In the genomic region with DNA sequence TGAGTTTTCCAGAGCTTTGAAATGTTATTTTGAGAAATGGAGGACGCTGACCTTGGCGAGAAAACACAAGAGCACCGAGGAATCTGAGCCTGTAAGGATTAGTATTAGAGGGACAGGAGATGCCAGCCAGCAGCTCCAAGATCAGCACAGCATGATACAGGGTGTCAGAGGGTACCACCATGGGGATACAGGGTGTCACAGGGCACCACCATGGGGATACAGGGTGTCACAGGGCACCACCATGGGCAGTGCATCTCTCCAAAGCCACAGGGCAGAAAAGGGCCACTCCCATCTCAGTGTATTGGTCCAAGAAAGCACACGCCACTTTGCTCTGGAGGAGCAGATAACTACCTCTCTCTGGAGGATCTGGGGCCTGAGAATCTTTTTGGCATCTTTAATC, we compare ENCODE assay signal across 23 mouse cellular contexts. TPM values are rescaled to one million over a fixed set of nuclear protein-coding genes. Genes with fewer than 3 reads are reported as not detected.
DNase-seq lines count a peak whose midpoint lies in the region; ATAC-seq and TF ChIP-seq lines count a peak whose summit lies in the region.
"Had no signal": no experiment of that assay in that cellular context is flagged by ENCODE, and none has a peak within 500 bp of the region (broad histone marks: within the 10 kb centered on the region; RNA-seq: fewer than 3 reads in every experiment).

No protein-coding gene starts in this region.

- H3K36me3 ChIP-seq in heart, embryonic 14.5 days (ENCODE audit: control insufficient read depth, insufficient read depth, low read length): no peaks in the 10 kb centered on the region
- no peaks in the 10 kb centered on the region for H3K36me3 ChIP-seq in kidney, embryonic 14.5 days (ENCODE audit: control insufficient read depth, insufficient read depth, low read length)
- H3K36me3 ChIP-seq: embryonic facial prominence, embryonic 10.5 days; forebrain, embryonic 15.5 days; hindbrain, embryonic 10.5 days; intestine, embryonic 15.5 days; midbrain, embryonic 10.5 days had no signal

- no peak for ATAC-seq in heart, embryonic 14.5 days (ENCODE audit: insufficient number of reproducible peaks, insufficient read depth, low FRiP score, low read depth)
- ATAC-seq in monocyte, adult 5-6 weeks (replicated peaks; ENCODE audit: insufficient number of reproducible peaks, low FRiP score, low TSS enrichment, poor library complexity, severe bottlenecking): 0 out of 2 replicates have a peak, but pooled peaks have one; percentile 22
- no peak for ATAC-seq in kidney, embryonic 14.5 days (ENCODE audit: low FRiP score, low TSS enrichment)
- ATAC-seq: forebrain, embryonic 15.5 days; hindbrain, embryonic 16.5 days; intestine, embryonic 15.5 days had no signal

- peaks cover 8 to 27% of the 10 kb centered on the region in 2 experiments for H3K4me1 ChIP-seq in heart, embryonic 14.5 days (ENCODE audit: control insufficient read depth in 2 of 2, insufficient read depth in 2 of 2, low read length in 2 of 2)
- H3K4me1 ChIP-seq in cortical plate, adult 2 months (ENCODE audit: control insufficient read depth, insufficient read depth, low read length): no peaks in the 10 kb centered on the region; the same call in 1 of the 2 replicates
- H3K4me1 ChIP-seq in kidney, embryonic 14.5 days (ENCODE audit: control insufficient read depth, insufficient read depth, low read length): no peaks in the 10 kb centered on the region
- H3K4me1 ChIP-seq: hindbrain, embryonic 10.5 days; intestine, embryonic 15.5 days; midbrain, embryonic 10.5 days had no signal

- TF ChIP-seq POLR2A in cortical plate, adult 2 months (IDR thresholded peaks at IDR 0.05; ENCODE audit: extremely low read depth, insufficient read depth, low read length): no peak

- H3K27me3 ChIP-seq in heart, embryonic 14.5 days (ENCODE audit: control insufficient read depth, insufficient read depth, low read length): no peaks in the 10 kb centered on the region
- no peaks in the 10 kb centered on the region for H3K27me3 ChIP-seq in kidney, embryonic 14.5 days (ENCODE audit: control insufficient read depth, insufficient read depth, low read length)
- H3K27me3 ChIP-seq: forebrain, embryonic 15.5 days; intestine, embryonic 15.5 days had no signal

- H3K9ac ChIP-seq in heart, embryonic 14.5 days (ENCODE audit: low read length): no peak overlapping the region
- H3K9ac ChIP-seq in kidney, embryonic 14.5 days (ENCODE audit: low read depth, low read length): no peak overlapping the region
- H3K9ac ChIP-seq: forebrain, embryonic 15.5 days; intestine, embryonic 15.5 days had no signal

- intact Hi-C loops in gastrocnemius, postnatal 14 days (cut with DNase I; ENCODE audit: low total_unique reads): no loop called here

- H3K9me3 ChIP-seq in heart, embryonic 14.5 days (ENCODE audit: control insufficient read depth, low read length): no peaks in the 10 kb centered on the region
- no peaks in the 10 kb centered on the region for H3K9me3 ChIP-seq in kidney, embryonic 14.5 days (ENCODE audit: control insufficient read depth, low read length)
- H3K9me3 ChIP-seq: embryonic facial prominence, embryonic 10.5 days; forebrain, embryonic 15.5 days; intestine, embryonic 15.5 days; midbrain, embryonic 10.5 days had no signal

- H3K4me2 ChIP-seq in heart, embryonic 14.5 days (ENCODE audit: low read length): peak overlapping the region; percentile 59
- no peak overlapping the region for H3K4me2 ChIP-seq in kidney, embryonic 14.5 days (replicated peaks; ENCODE audit: low read depth, low read length)
- H3K4me2 ChIP-seq: forebrain, embryonic 15.5 days; intestine, embryonic 15.5 days had no signal

- peak overlapping the region; percentile 3 to 81 for H3K27ac ChIP-seq in heart, embryonic 14.5 days (replicated peaks in 1 of 2; ENCODE audit: control insufficient read depth in 1 of 2, insufficient read depth in 1 of 2, low read depth in 2 of 2, low read length in 2 of 2)
- H3K27ac ChIP-seq in cortical plate, adult 2 months (ENCODE audit: insufficient read depth, low read length): peak overlapping the region; percentile 48; the same call in 1 of the 2 replicates
- H3K27ac ChIP-seq in kidney, embryonic 14.5 days (ENCODE audit: low read depth, low read length): no peak overlapping the region
- H3K27ac ChIP-seq: embryonic facial prominence, embryonic 10.5 days; forebrain, embryonic 15.5 days; hindbrain, embryonic 10.5 days; intestine, embryonic 15.5 days; macrophage; midbrain, embryonic 10.5 days; stomach, postnatal 0 days had no signal

- WGBS in heart, embryonic 14.5 days: 56% methylated on average over 4 of the region's 4 CpGs
- 89% methylated on average over 4 of the region's 4 CpGs for WGBS in kidney, embryonic 14.5 days

- no peak for TF ChIP-seq CTCF in cortical plate, adult 2 months (IDR thresholded peaks at IDR 0.05; ENCODE audit: extremely low read depth, insufficient read depth, low read length)

- no peak overlapping the region for H3K4me3 ChIP-seq in heart, embryonic 14.5 days (ENCODE audit: control insufficient read depth in 1 of 2, insufficient read depth in 1 of 2, low read depth in 1 of 2, low read length in 2 of 2)
- no peak overlapping the region for H3K4me3 ChIP-seq in cortical plate, adult 2 months (ENCODE audit: insufficient read depth, low read length)
- no peak overlapping the region for H3K4me3 ChIP-seq in kidney, embryonic 14.5 days (ENCODE audit: low read length)
- H3K4me3 ChIP-seq: embryonic facial prominence, embryonic 10.5 days; forebrain, embryonic 15.5 days; hindbrain, embryonic 10.5 days; intestine, embryonic 15.5 days; midbrain, embryonic 10.5 days had no signal

- DNase-seq in gastrocnemius, postnatal 14 days: peak; percentile 10
- DNase-seq in gastrocnemius, adult 8-10 months (ENCODE audit: low spot score in 2 of 2): no peak
- DNase-seq in heart, postnatal 4 days: no peak
- DNase-seq: adrenal gland, postnatal 36 days; cerebellum, adult 9-11 months; kidney, adult 8-10 months; kidney, postnatal 14 days; thymus, adult 2 months had no signal

RNA-seq across cellular contexts. Expression of a gene that starts 6.8 kb away (rescaled TPM):
- 10 to 100 TPM; 58.1 to 83.0 TPM for total RNA-seq in gastrocnemius, postnatal 14 days (2021)
- total RNA-seq in gastrocnemius, adult 8-10 months (2022): 10 to 100 TPM; 37.4 to 60.4 (median 51.8) TPM
- polyA plus RNA-seq in heart, embryonic 14.5 days (2014; fragmentation: Nextera tagmentation; extraction: Ambion mirVana): 58.5 and 60.4 TPM in 2 replicates
- total RNA-seq in heart, postnatal 4 days (2021): 10 to 100 TPM; 27.4 to 28.9 TPM
- 8.2 and 10.2 TPM in 2 replicates for polyA plus RNA-seq in cortical plate, adult 2 months (2012; rRNA removed)
- not detected in 3 replicates for total RNA-seq in monocyte, adult 5-6 weeks (2017)
- polyA plus RNA-seq in kidney, embryonic 14.5 days (2014; fragmentation: Nextera tagmentation; extraction: Ambion mirVana): not detected in 2 replicates
- total RNA-seq: adrenal gland, postnatal 36 days; common myeloid progenitor, adult 5-6 weeks; ES-E14; liver, adult 2 months had no signal
- polyA plus RNA-seq: embryonic facial prominence, embryonic 10.5 days; hindbrain, embryonic 10.5 days; intestine, embryonic 15.5 days; liver, adult 2 months; macrophage; midbrain, embryonic 10.5 days; stomach, postnatal 0 days had no signal

RNA-seq across cellular contexts. Expression of a gene that starts 38.3 kb away (rescaled TPM):
- 10 to 100 TPM; 14.1 to 18.5 TPM for total RNA-seq in gastrocnemius, postnatal 14 days (2021)
- 10 to 100 TPM in 1 of 4 experiments, 1 to 10 TPM in 3; 7.6 to 10.2 (median 8.0) TPM for total RNA-seq in gastrocnemius, adult 8-10 months (2022)
- 20.3 and 22.6 TPM in 2 replicates for polyA plus RNA-seq in heart, embryonic 14.5 days (2014; fragmentation: Nextera tagmentation; extraction: Ambion mirVana)
- total RNA-seq in heart, postnatal 4 days (2021): 10 to 100 TPM; 32.6 to 34.4 TPM
- polyA plus RNA-seq in cortical plate, adult 2 months (2012; rRNA removed): 12.8 and 13.8 TPM in 2 replicates
- total RNA-seq in monocyte, adult 5-6 weeks (2017): 88.0 to 99.7 TPM (median 95.7 TPM) in 3 replicates
- 39.4 and 51.2 TPM in 2 replicates for polyA plus RNA-seq in kidney, embryonic 14.5 days (2014; fragmentation: Nextera tagmentation; extraction: Ambion mirVana)

Comparison
In these comparisons a context has a peak if more than half of its experiments do, and no peak if none do; other contexts are left out.
1. RNA of a gene that starts 6.8 kb away (total RNA-seq): 58.1 to 83.0 TPM in gastrocnemius, postnatal 14 days, 37.4 to 60.4 TPM in gastrocnemius, adult 8-10 months and 27.4 to 28.9 TPM in heart, postnatal 4 days; not detected in monocyte, adult 5-6 weeks; every median in the first group is over 10 times any median in the second.